Comparison of ENCODE assay signal across 8 mouse cellular contexts in the genomic region with DNA sequence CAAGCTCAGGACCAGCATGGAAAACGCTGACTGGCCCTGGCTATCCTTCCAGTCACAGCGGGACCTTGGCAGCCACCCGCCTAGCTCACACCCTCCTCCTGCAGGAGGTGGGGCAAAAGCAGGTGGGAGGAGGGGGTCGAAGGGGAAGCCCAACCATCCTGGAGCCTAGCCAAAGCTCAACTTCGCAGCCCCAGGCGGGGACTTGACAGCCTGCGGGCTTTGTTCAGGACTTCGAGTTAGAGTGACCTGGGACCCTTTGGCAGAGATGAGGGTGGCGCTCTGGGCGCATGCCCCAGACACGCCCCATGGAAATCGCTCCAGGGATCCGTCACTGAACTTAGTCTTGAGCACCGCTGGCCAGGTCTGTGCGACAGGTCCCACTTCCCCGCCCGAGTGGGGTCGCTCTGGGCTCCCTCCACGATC. TPM values are rescaled to one million over a fixed set of nuclear protein-coding genes. Genes with fewer than 3 reads are reported as not detected.
DNase-seq lines count a peak whose midpoint lies in the region; ATAC-seq and TF ChIP-seq lines count a peak whose summit lies in the region.

Gene Lrrc38 (plus strand): TSS at position 274 of the 423 bp plus-strand sequence.

- H3K4me2 ChIP-seq in limb, embryonic 12.5 days = peak within 1 kb of the TSS; percentile 99

- ATAC-seq in limb, embryonic 12.5 days (ENCODE audit: insufficient number of reproducible peaks, insufficient read depth, low FRiP score, low TSS enrichment, low read depth) = peak; percentile 44; the same call in 1 of the 2 replicates
- no peak for ATAC-seq in erythroid progenitor cell, adult 5-6 weeks (replicated peaks; ENCODE audit: low FRiP score, poor library complexity, severe bottlenecking)

- no peak for TF ChIP-seq POLR2A in cortical plate, adult 2 months (IDR thresholded peaks at IDR 0.05; ENCODE audit: extremely low read depth, insufficient read depth, low read length)

- no peaks in the 10 kb centered on the region for H3K4me1 ChIP-seq in cortical plate, adult 2 months (ENCODE audit: control insufficient read depth, insufficient read depth, low read length)
- H3K4me1 ChIP-seq in limb, embryonic 12.5 days (replicated peaks) = peaks cover 23% of the 10 kb centered on the region

- under 1% methylated on average over 19 of the region's 19 CpGs for WGBS in limb, embryonic 12.5 days

- H3K36me3 ChIP-seq in limb, embryonic 12.5 days = no peaks in the 10 kb centered on the region

- no peak for TF ChIP-seq CTCF in cortical plate, adult 2 months (IDR thresholded peaks at IDR 0.05; ENCODE audit: extremely low read depth, insufficient read depth, low read length)

- no peaks in the 10 kb centered on the region for H3K9me3 ChIP-seq in limb, embryonic 12.5 days

- peaks cover 54% of the 10 kb centered on the region for H3K27me3 ChIP-seq in limb, embryonic 12.5 days

- peak; percentile 18 for DNase-seq in right cerebral cortex, postnatal 4 days
- no peak for DNase-seq in right cerebral cortex, adult 18-20 months
- DNase-seq in gastrocnemius, postnatal 4 days (ENCODE audit: low spot score in 2 of 2) = peak; percentile 23 to 39
- DNase-seq in skeletal muscle tissue, adult 2 months (ENCODE audit: low read depth, low spot score) = peak; percentile 88
- no peak for DNase-seq in frontal cortex, adult 2 months (ENCODE audit: extremely low spot score in 1 of 2, low spot score in 1 of 2)

- peak within 1 kb of the TSS; percentile 32 for H3K4me3 ChIP-seq in cortical plate, adult 2 months (ENCODE audit: insufficient read depth, low read length)
- peak within 1 kb of the TSS; percentile 58 for H3K4me3 ChIP-seq in limb, embryonic 12.5 days (replicated peaks)

- peak within 1 kb of the TSS; percentile 59 for H3K9ac ChIP-seq in limb, embryonic 12.5 days (replicated peaks)

- no peak within 1 kb of the TSS for H3K27ac ChIP-seq in cortical plate, adult 2 months (ENCODE audit: insufficient read depth, low read length)
- no peak within 1 kb of the TSS for H3K27ac ChIP-seq in limb, embryonic 12.5 days

RNA-seq across cellular contexts. Expression of gene Lrrc38, which starts in this region (rescaled TPM):
- 2.3 and 3.0 TPM in 2 replicates for polyA plus RNA-seq in cortical plate, adult 2 months (2012; rRNA removed)
- 10 to 100 TPM; 11.2 to 12.2 TPM for total RNA-seq in gastrocnemius, postnatal 4 days (2021)
- polyA plus RNA-seq in limb, embryonic 12.5 days (2016; fragmentation: Nextera tagmentation; extraction: Ambion mirVana) = 0.63 and 0.67 TPM in 2 replicates
- 2.8 and 3.9 TPM in 2 replicates for polyA plus RNA-seq in frontal cortex, adult 2 months (2012; rRNA removed)
- not detected in 2 replicates for total RNA-seq in erythroid progenitor cell, adult 5-6 weeks (2015; ENCODE audit: low replicate concordance)
- not detected in 2 replicates for total RNA-seq in erythroid progenitor cell, adult 5-6 weeks (2017; ENCODE audit: low replicate concordance)

Comparison
In these comparisons a context has a peak if more than half of its experiments do, and no peak if none do; other contexts are left out.
1. RNA of gene Lrrc38 (total RNA-seq): 11.2 to 12.2 TPM in gastrocnemius, postnatal 4 days; not detected in erythroid progenitor cell, adult 5-6 weeks; every median in the first group is over 10 times any median in the second.
2. DNase-seq: peak in right cerebral cortex, postnatal 4 days (single experiment), gastrocnemius, postnatal 4 days (2 of 2) and skeletal muscle tissue, adult 2 months (single experiment); none in right cerebral cortex, adult 18-20 months (single experiment) and frontal cortex, adult 2 months (0 of 2).
3. Peak in ATAC-seq, H3K4me3 ChIP-seq, H3K9ac ChIP-seq and H3K4me2 ChIP-seq in limb, embryonic 12.5 days; RNA of the gene not detected or under 1 TPM.